Mouse (Mus musculus): ENCODE results near the gene Mycn. TPM values are rescaled to one million over a fixed set of nuclear protein-coding genes. Genes with fewer than 3 reads are reported as not detected.

The Mycn gene
- 1 to 10 TPM in 1 of 2 experiments, under 1 TPM in 1; 0.18 to 2.6 TPM for polyA plus RNA-seq (2017; shearing (Covaris generic))

DNA sequence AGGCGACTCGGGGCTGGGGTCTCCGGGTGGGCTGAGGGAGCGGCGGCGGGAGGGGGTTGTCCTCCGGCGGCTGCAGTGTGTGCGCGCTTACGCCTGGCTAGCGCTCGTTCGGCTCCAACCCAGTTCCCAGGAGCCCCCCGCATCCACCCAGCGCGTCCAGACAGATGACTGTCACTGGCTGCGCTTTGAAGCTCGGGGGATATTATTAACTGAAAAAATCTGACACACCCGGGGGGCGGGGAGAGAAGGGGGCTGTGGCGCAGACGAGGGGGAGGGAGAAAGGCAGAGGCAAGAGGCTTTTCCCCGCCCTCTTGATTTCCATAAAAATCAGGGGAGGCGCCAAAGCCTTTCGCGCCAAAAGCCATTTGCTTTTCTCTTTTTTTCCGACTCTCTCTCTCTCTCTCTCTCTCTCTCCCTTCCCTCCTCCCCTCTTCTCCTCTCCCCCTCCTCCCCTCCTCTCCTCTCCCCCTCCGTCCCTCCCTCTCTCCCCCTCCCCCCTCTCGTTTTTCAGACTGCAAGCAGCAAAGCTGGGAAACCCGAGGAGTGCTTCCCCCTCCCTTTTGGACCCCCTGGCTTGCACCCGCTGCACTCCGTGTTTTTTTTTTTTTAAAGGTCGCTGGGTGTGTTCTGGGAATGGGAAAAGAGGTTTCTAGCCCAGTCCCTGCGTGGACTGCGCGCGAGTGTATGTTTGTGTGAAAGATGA lies at the start of gene Mycn:
TSS of gene Mycn (minus strand) at position 254 of the 703 bp plus-strand sequence.

Data from inflammation-experienced regulatory T-cells (primary cell).